Mouse (Mus musculus) central nervous system, embryonic 11.5 days (tissue): Measurements from ENCODE around the gene Gm3327. TPM values are rescaled to one million over a fixed set of nuclear protein-coding genes. Genes with fewer than 3 reads are reported as not detected.

Experiments
- polyA plus RNA-seq: library from polyadenylated mRNA; depleted of rRNA; stranded (reverse); fragments of >200 nt; gene quantifications from 2 replicates; pipeline ENCODE4 v1.2.3, GENCODE M21; 2012; rRNA removed

The Gm3327 gene
- polyA plus RNA-seq = not detected in 2 replicates

DNA sequence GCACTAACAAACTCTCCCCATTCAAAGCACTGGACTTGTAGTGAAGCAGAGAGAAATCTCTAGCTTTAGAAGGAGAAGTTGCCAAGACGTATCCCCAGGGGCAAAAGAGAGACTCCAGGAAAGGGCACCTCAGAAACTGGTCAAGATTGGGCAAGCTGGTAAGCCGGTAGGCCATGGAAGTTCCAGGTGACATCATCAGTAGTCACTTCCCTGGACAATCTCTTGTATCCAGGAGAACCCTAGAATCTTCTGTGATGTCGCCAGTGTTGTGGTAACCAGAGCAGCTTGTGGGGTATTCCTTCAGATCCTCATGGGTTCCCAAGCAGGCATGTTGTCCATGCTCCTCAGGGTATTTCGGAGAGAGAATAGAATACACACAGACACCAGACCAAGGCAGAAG lies at the start of gene Gm3327:
Gene Gm3327 (plus strand): TSS at position 301 of the 400 bp plus-strand sequence.

DNA sequence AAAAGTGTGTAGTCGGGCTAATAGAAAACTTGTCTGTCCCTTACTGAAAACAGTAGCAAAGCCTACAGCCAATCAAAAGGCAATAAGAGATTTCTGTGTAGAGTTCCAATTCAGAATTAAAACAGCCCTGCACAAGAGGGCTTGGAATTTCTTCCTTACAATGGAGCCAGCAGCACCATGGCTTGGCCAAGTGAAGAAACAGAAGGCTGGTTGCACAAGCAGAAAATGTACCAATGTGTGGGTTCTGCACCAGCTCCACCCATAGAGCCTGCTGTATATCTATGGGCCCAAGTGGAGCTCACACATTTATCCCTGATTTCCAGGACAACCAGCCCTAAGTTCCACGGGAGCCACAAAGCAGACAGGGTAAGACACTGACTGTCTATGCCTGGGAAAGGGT lies 21.3 kb upstream of the Gm3327 start, which contains the start of gene Ear2:
Gene Ear2 (plus strand): TSS at position 301 of the 400 bp plus-strand sequence.

Other genes with a start within 250 kb of the Gm3327 start
- 1.1 and 1.5 TPM in 2 replicates for gene Ear1, start 248.3 kb upstream of the Gm3327 start, polyA plus RNA-seq
- gene Ear10, start 200.3 kb upstream of the Gm3327 start, polyA plus RNA-seq = not detected in 2 replicates
- 6.6 and 12.5 TPM in 2 replicates for gene Gm8113, start 198.5 kb upstream of the Gm3327 start, polyA plus RNA-seq
- gene Ang5, start 166.8 kb upstream of the Gm3327 start, polyA plus RNA-seq = not detected in 2 replicates
- not detected in 2 replicates for gene Ang6, start 121.6 kb upstream of the Gm3327 start, polyA plus RNA-seq
- 1.8 and 2.3 TPM in 2 replicates for gene Ear2, start 21.2 kb upstream of the Gm3327 start, polyA plus RNA-seq
- not detected in 2 replicates for gene Gm8212, start 73.8 kb downstream of the Gm3327 start, polyA plus RNA-seq
- not detected in 2 replicates for gene 4930503E14Rik, start 89.4 kb downstream of the Gm3327 start, polyA plus RNA-seq
- gene Gm8220, start 161.7 kb downstream of the Gm3327 start, polyA plus RNA-seq = not detected in 2 replicates
- gene Gm5930, start 214.7 kb downstream of the Gm3327 start, polyA plus RNA-seq = 0.06 TPM in 1 of 2 replicates, not detected in the other
- gene Gm8229, start 241.5 kb downstream of the Gm3327 start, polyA plus RNA-seq = not detected in 2 replicates